Mouse (Mus musculus): ENCODE results near the gene Ccdc54. TPM values are rescaled to one million over a fixed set of nuclear protein-coding genes. Genes with fewer than 3 reads are reported as not detected.

Ccdc54 gene
- total and polyA plus RNA-seq, 2 experiments from 2014 or later, result not detected

- ATAC-seq (ENCODE audit: low FRiP score) (no peak), DNase-seq (ENCODE audit: low spot score) (peak; percentile 12)
- no peak overlapping the region for H3K4me3 ChIP-seq (ENCODE audit: low read depth, low read length)
- H3K27me3 ChIP-seq (ENCODE audit: insufficient read depth, low read length), result no peaks in the 10 kb centered on the region
- H3K36me3 ChIP-seq (ENCODE audit: insufficient read depth, low read length), result no peaks in the 10 kb centered on the region
- H3K4me2 ChIP-seq (ENCODE audit: low read depth, low read length, poor library complexity, severe bottlenecking), result no peak overlapping the region
- WGBS, result 83% methylated on average over 6 of the region's 6 CpGs
- H3K9me3 ChIP-seq (ENCODE audit: low read length), result no peaks in the 10 kb centered on the region
- no peak overlapping the region for H3K9ac ChIP-seq (replicated peaks; ENCODE audit: low read length, poor library complexity, severe bottlenecking)
- H3K27ac ChIP-seq (ENCODE audit: low read depth, low read length), result no peak overlapping the region
- no peaks in the 10 kb centered on the region for H3K4me1 ChIP-seq (ENCODE audit: insufficient read depth, low read length)
- TF ChIP-seq CTCF (IDR thresholded peaks at IDR 0.05), result peak; percentile 21; the same call in 1 of the 2 replicates
Observed at GRCm38 (mm10) chr16:50559163-50559771, 31.7 kb downstream of the Ccdc54 start.

DNA sequence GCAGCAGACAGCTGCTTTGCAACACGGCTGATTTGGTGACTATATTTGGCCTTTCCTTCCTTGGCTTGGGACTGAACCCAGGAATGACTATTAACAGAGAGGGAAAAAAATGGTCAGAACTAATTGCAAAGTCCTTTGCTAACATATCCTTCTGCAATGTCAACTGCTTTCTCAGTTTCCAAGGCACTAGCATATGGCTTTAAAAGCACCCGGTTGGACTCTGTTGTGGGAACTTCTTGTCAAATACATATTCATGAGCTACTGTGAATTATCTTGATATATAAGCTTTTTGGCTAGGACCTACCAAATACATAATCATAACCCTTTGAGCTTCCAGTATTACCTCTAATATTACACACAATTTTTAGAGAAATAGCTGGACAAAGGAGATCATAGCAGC, 37.1 kb downstream of the Ccdc54 start:
- Histone ChIP-seq H3K36me3 (ENCODE audit: insufficient read depth, low read length) (no peaks in the 10 kb centered on the region), H3K4me2 (ENCODE audit: low read depth, low read length, poor library complexity, severe bottlenecking) (no peak overlapping the region), H3K9me3 (ENCODE audit: low read length) (no peaks in the 10 kb centered on the region), H3K27me3 (ENCODE audit: insufficient read depth, low read length) (no peaks in the 10 kb centered on the region), H3K4me1 (ENCODE audit: insufficient read depth, low read length) (no peaks in the 10 kb centered on the region), H3K27ac (ENCODE audit: low read depth, low read length) (no peak overlapping the region), H3K9ac (replicated peaks; ENCODE audit: low read length, poor library complexity, severe bottlenecking) (no peak overlapping the region), H3K4me3 (ENCODE audit: low read depth, low read length) (no peak overlapping the region)
- no peak for TF ChIP-seq CTCF (IDR thresholded peaks at IDR 0.05)
- ATAC-seq (ENCODE audit: low FRiP score), result no peak
- 76% methylated on average over 2 of the region's 2 CpGs for WGBS
- DNase-seq (ENCODE audit: low spot score), result no peak

GRCm38 (mm10) chr16:50551871-50552528, 39.0 kb downstream of the Ccdc54 start:
- Histone ChIP-seq H3K9me3 (ENCODE audit: low read length) (no peaks in the 10 kb centered on the region), H3K27me3 (ENCODE audit: insufficient read depth, low read length) (no peaks in the 10 kb centered on the region), H3K4me3 (ENCODE audit: low read depth, low read length) (no peak overlapping the region), H3K36me3 (ENCODE audit: insufficient read depth, low read length) (no peaks in the 10 kb centered on the region), H3K9ac (replicated peaks; ENCODE audit: low read length, poor library complexity, severe bottlenecking) (no peak overlapping the region), H3K4me1 (ENCODE audit: insufficient read depth, low read length) (no peaks in the 10 kb centered on the region), H3K4me2 (ENCODE audit: low read depth, low read length, poor library complexity, severe bottlenecking) (no peak overlapping the region), H3K27ac (ENCODE audit: low read depth, low read length) (no peak overlapping the region)
- no peak; the same call in 1 of the 2 replicates for ATAC-seq (ENCODE audit: low FRiP score)
- WGBS, result 83% methylated on average over 7 of the region's 7 CpGs
- no peak for TF ChIP-seq CTCF (IDR thresholded peaks at IDR 0.05)
- DNase-seq (ENCODE audit: low spot score), result no peak

- Histone ChIP-seq H3K4me2 (ENCODE audit: low read depth, low read length, poor library complexity, severe bottlenecking) (no peak overlapping the region), H3K27me3 (ENCODE audit: insufficient read depth, low read length) (no peaks in the 10 kb centered on the region), H3K27ac (ENCODE audit: low read depth, low read length) (no peak overlapping the region), H3K9ac (replicated peaks; ENCODE audit: low read length, poor library complexity, severe bottlenecking) (no peak overlapping the region), H3K36me3 (ENCODE audit: insufficient read depth, low read length) (no peaks in the 10 kb centered on the region), H3K9me3 (ENCODE audit: low read length) (no peaks in the 10 kb centered on the region), H3K4me1 (ENCODE audit: insufficient read depth, low read length) (no peaks in the 10 kb centered on the region), H3K4me3 (ENCODE audit: low read depth, low read length) (no peak overlapping the region)
- no peak for DNase-seq (ENCODE audit: low spot score)
- 95% methylated on average over 5 of the region's 5 CpGs for WGBS
- no peak for ATAC-seq (ENCODE audit: low FRiP score)
- TF ChIP-seq CTCF (IDR thresholded peaks at IDR 0.05), result no peak
Observed at GRCm38 (mm10) chr16:50550927-50551326, 40.0 kb downstream of the Ccdc54 start.

DNA sequence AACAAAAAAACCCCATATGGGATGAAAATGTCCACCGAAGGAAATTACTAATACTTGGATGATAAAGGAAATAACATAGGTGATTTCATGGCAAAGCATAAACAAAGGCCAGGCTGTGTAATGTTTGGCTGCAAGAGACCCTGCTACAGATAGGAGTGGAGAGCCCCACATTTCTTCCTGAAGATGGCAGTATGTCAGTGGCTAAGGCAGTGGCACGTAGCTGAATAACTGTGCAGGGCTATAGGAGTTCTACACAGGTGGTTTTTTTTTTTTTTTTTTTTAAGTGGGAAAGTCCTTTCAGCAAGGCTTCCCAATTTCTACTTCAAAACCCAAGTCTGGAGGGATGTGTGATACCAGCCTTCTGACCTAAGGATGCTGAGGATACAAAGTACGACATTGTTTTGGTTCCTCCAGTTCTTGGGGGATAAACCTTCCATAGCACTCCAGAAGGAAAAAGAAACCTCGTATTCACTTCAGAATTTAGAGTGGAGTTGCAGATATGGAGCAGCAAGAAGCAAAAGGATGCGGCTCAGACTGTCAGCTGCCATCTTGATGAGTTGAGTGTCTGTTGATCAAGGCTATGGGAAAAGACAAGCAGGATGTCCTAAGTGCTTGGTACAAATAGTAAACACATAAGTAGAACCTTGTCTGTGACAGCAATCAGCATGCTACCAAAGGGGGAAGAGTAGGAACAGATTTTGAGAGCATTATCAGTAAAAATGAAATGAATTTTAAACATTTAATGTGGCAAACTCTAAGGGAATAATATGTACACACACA, 48.2 kb downstream of the Ccdc54 start:
- ATAC-seq (ENCODE audit: low FRiP score), result no peak
- H3K9ac ChIP-seq (replicated peaks; ENCODE audit: low read length, poor library complexity, severe bottlenecking), result no peak overlapping the region
- WGBS, result 73% methylated on average over 5 of the region's 5 CpGs
- H3K36me3 ChIP-seq (ENCODE audit: insufficient read depth, low read length), result no peaks in the 10 kb centered on the region
- no peaks in the 10 kb centered on the region for H3K27me3 ChIP-seq (ENCODE audit: insufficient read depth, low read length)
- peak; percentile 65 for DNase-seq (ENCODE audit: low spot score)
- H3K4me1 ChIP-seq (ENCODE audit: insufficient read depth, low read length), result no peaks in the 10 kb centered on the region
- TF ChIP-seq CTCF (IDR thresholded peaks at IDR 0.05), result peak; percentile 70
- H3K4me3 ChIP-seq (ENCODE audit: low read depth, low read length), result no peak overlapping the region
- H3K27ac ChIP-seq (ENCODE audit: low read depth, low read length), result no peak overlapping the region
- H3K9me3 ChIP-seq (ENCODE audit: low read length), result no peaks in the 10 kb centered on the region
- no peak overlapping the region for H3K4me2 ChIP-seq (ENCODE audit: low read depth, low read length, poor library complexity, severe bottlenecking)

Other genes starting within 250 kb of the Ccdc54 start
- 8.4 and 11.8 TPM in 2 replicates for gene Bbx, start 158.8 kb downstream of the Ccdc54 start, total RNA-seq (2014; rRNA removed)
- 8.4 and 10.7 TPM in 2 replicates for gene Bbx, start 158.8 kb downstream of the Ccdc54 start, polyA plus RNA-seq (2015; fragmentation: Nextera tagmentation; extraction: Ambion mirVana)